Mouse (Mus musculus): ENCODE measurements around the gene Phrf1. TPM values are rescaled to one million over a fixed set of nuclear protein-coding genes. Genes with fewer than 3 reads are reported as not detected.

The Phrf1 gene
- polyA plus RNA-seq, 1 experiment from 2014 or later = 81.0 TPM

- peaks cover 25% of the 10 kb centered on the region for H3K36me3 ChIP-seq (ENCODE audit: control insufficient read depth, insufficient read depth, low read length)
- peak within 1 kb of the TSS; percentile 89 for H3K27ac ChIP-seq (ENCODE audit: low read depth, low read length)
- ATAC-seq (replicated peaks; ENCODE audit: low FRiP score) (peak; percentile 90), DNase-seq (ENCODE audit: low spot score) (peak; percentile 99)
- peak within 1 kb of the TSS; percentile 96 for H3K9ac ChIP-seq (ENCODE audit: low read depth, low read length)
- H3K4me3 ChIP-seq (ENCODE audit: low read depth, low read length) = peak within 1 kb of the TSS; percentile 98
- 0% methylated on average over 38 of the region's 39 CpGs for WGBS
- H3K27me3 ChIP-seq (replicated peaks; ENCODE audit: control insufficient read depth, insufficient read depth, low read length) = no peaks in the 10 kb centered on the region
- H3K9me3 ChIP-seq (ENCODE audit: control insufficient read depth, low read length) = no peaks in the 10 kb centered on the region
- peaks cover 43% of the 10 kb centered on the region for H3K4me1 ChIP-seq (replicated peaks; ENCODE audit: control insufficient read depth, insufficient read depth, low read length)
- H3K4me2 ChIP-seq = peak within 1 kb of the TSS; percentile 97
These were observed 34.6 kb upstream of the Phrf1 start, which contains the start of the genes Hras and Lrrc56 for GRCm38 (mm10) chr7:141193948-141194347. TSS of gene Hras (minus strand) at chr7:141194005. TSS of gene Lrrc56 (plus strand) at chr7:141194157.

DNA sequence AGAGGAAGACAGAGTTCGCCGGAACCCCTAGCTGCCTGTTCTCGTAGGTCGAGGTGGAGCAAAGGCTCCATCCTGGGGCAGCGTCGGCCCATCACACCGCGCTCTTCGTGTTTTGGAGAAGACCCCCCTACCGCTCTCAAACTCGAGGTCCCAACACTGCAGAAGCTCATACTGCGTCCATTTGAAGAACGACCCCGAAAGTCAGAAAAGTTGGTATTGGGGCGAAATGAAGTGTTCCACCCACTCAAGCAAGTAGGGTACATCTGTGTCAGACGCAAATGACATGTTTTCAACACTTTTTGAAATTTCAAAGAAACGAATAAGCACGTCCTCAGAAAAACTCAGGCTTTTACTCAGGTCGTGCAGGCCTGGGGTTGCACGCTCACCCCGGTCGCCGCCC lies 34.2 kb upstream of the Phrf1 start:
- whole genome bisulfite sequencing = under 1% methylated on average over 23 of the region's 23 CpGs
- DNase-seq (ENCODE audit: low spot score) (no peak), ATAC-seq (replicated peaks; ENCODE audit: low FRiP score) (no peak)
- Histone ChIP-seq H3K36me3 (ENCODE audit: control insufficient read depth, insufficient read depth, low read length) (peaks cover 25% of the 10 kb centered on the region), H3K27ac (ENCODE audit: low read depth, low read length) (peak overlapping the region; percentile 89), H3K4me1 (replicated peaks; ENCODE audit: control insufficient read depth, insufficient read depth, low read length) (peaks cover 47% of the 10 kb centered on the region), H3K4me3 (ENCODE audit: low read depth, low read length) (peak overlapping the region; percentile 98), H3K9ac (ENCODE audit: low read depth, low read length) (peak overlapping the region; percentile 96), H3K4me2 (peak overlapping the region; percentile 97), H3K9me3 (ENCODE audit: control insufficient read depth, low read length) (no peaks in the 10 kb centered on the region), H3K27me3 (replicated peaks; ENCODE audit: control insufficient read depth, insufficient read depth, low read length) (no peaks in the 10 kb centered on the region)

DNA sequence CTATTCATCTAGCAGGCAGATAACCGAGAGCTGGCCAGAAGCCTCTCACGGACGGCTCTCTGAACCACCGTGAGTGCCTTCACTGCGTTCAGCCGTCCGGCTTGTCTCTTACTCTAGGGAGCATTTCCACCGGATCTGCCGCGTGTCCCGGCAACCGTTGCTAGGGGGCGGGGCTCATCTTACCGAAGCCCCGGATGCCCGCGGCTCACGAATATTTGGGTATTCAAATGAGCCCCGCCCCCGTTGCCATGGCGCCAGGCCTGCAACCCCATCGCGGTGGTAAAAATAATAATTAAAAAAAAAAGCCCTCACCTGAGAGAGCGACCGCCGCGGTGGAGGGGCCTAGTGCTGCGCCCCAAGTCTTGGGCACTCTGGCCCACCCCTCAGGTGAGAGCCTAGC lies 33.8 kb upstream of the Phrf1 start:
- 2% methylated on average over 28 of the region's 28 CpGs for WGBS
- Histone ChIP-seq H3K4me3 (ENCODE audit: low read depth, low read length) (peak overlapping the region; percentile 98), H3K36me3 (ENCODE audit: control insufficient read depth, insufficient read depth, low read length) (peaks cover 21% of the 10 kb centered on the region), H3K27me3 (replicated peaks; ENCODE audit: control insufficient read depth, insufficient read depth, low read length) (no peaks in the 10 kb centered on the region), H3K4me2 (peak overlapping the region; percentile 97), H3K4me1 (replicated peaks; ENCODE audit: control insufficient read depth, insufficient read depth, low read length) (peaks cover 50% of the 10 kb centered on the region), H3K27ac (ENCODE audit: low read depth, low read length) (peak overlapping the region; percentile 89), H3K9me3 (ENCODE audit: control insufficient read depth, low read length) (no peaks in the 10 kb centered on the region), H3K9ac (ENCODE audit: low read depth, low read length) (peak overlapping the region; percentile 96)
- ATAC-seq (replicated peaks; ENCODE audit: low FRiP score) = peak; percentile 37
- peak; percentile 96 for DNase-seq (ENCODE audit: low spot score)

GRCm38 (mm10) chr7:141195754-141196153 lies 32.8 kb upstream of the Phrf1 start:
- 89% methylated on average over 2 of the region's 2 CpGs for WGBS
- Histone ChIP-seq H3K4me1 (replicated peaks; ENCODE audit: control insufficient read depth, insufficient read depth, low read length) (peaks cover 50% of the 10 kb centered on the region), H3K4me2 (peak overlapping the region; percentile 97), H3K4me3 (ENCODE audit: low read depth, low read length) (peak overlapping the region; percentile 98; the same call in 1 of the 2 replicates), H3K36me3 (ENCODE audit: control insufficient read depth, insufficient read depth, low read length) (peaks cover 13% of the 10 kb centered on the region), H3K9me3 (ENCODE audit: control insufficient read depth, low read length) (no peaks in the 10 kb centered on the region), H3K9ac (ENCODE audit: low read depth, low read length) (peak overlapping the region; percentile 44), H3K27ac (ENCODE audit: low read depth, low read length) (peak overlapping the region; percentile 67), H3K27me3 (replicated peaks; ENCODE audit: control insufficient read depth, insufficient read depth, low read length) (no peaks in the 10 kb centered on the region)
- DNase-seq (ENCODE audit: low spot score) (no peak), ATAC-seq (replicated peaks; ENCODE audit: low FRiP score) (no peak)

- H3K4me3 ChIP-seq (ENCODE audit: low read depth, low read length) = peak overlapping the region; percentile 32
- H3K27me3 ChIP-seq (replicated peaks; ENCODE audit: control insufficient read depth, insufficient read depth, low read length) = no peaks in the 10 kb centered on the region
- H3K27ac ChIP-seq (ENCODE audit: low read depth, low read length) = peak overlapping the region; percentile 76
- peak overlapping the region; percentile 61 for H3K9ac ChIP-seq (ENCODE audit: low read depth, low read length)
- H3K4me2 ChIP-seq = peak overlapping the region; percentile 63
- peaks cover 50% of the 10 kb centered on the region for H3K4me1 ChIP-seq (replicated peaks; ENCODE audit: control insufficient read depth, insufficient read depth, low read length)
- H3K36me3 ChIP-seq (ENCODE audit: control insufficient read depth, insufficient read depth, low read length) = peaks cover 6% of the 10 kb centered on the region
- ATAC-seq (replicated peaks; ENCODE audit: low FRiP score) (peak; percentile 50), DNase-seq (ENCODE audit: low spot score) (no peak)
- H3K9me3 ChIP-seq (ENCODE audit: control insufficient read depth, low read length) = no peaks in the 10 kb centered on the region
- 73% methylated on average over 8 of the region's 8 CpGs for WGBS
These were observed 31.8 kb upstream of the Phrf1 start for GRCm38 (mm10) chr7:141196619-141197282.

GRCm38 (mm10) chr7:141198121-141198520 lies 30.5 kb upstream of the Phrf1 start:
- Histone ChIP-seq H3K4me1 (replicated peaks; ENCODE audit: control insufficient read depth, insufficient read depth, low read length) (peaks cover 40% of the 10 kb centered on the region), H3K9me3 (ENCODE audit: control insufficient read depth, low read length) (no peaks in the 10 kb centered on the region), H3K4me2 (peak overlapping the region; percentile 63), H3K27ac (ENCODE audit: low read depth, low read length) (0 out of 2 replicates have a peak overlapping the region, but pooled peaks have one; percentile 55), H3K27me3 (replicated peaks; ENCODE audit: control insufficient read depth, insufficient read depth, low read length) (no peaks in the 10 kb centered on the region), H3K9ac (ENCODE audit: low read depth, low read length) (no peak overlapping the region; the same call in 1 of the 2 replicates), H3K4me3 (ENCODE audit: low read depth, low read length) (no peak overlapping the region; the same call in 1 of the 2 replicates), H3K36me3 (ENCODE audit: control insufficient read depth, insufficient read depth, low read length) (no peaks in the 10 kb centered on the region)
- ATAC-seq (replicated peaks; ENCODE audit: low FRiP score) (no peak), DNase-seq (ENCODE audit: low spot score) (no peak)
- WGBS = 88% methylated on average over 4 of the region's 4 CpGs

GRCm38 (mm10) chr7:141204546-141204945 lies 24.0 kb upstream of the Phrf1 start:
- 0 out of 2 replicates have a peak overlapping the region, but pooled peaks have one; percentile 0 for H3K9ac ChIP-seq (ENCODE audit: low read depth, low read length)
- H3K9me3 ChIP-seq (ENCODE audit: control insufficient read depth, low read length) = no peaks in the 10 kb centered on the region
- 61% methylated on average over 3 of the region's 3 CpGs for WGBS
- DNase-seq (ENCODE audit: low spot score) (no peak), ATAC-seq (replicated peaks; ENCODE audit: low FRiP score) (no peak)
- H3K36me3 ChIP-seq (ENCODE audit: control insufficient read depth, insufficient read depth, low read length) = no peaks in the 10 kb centered on the region
- H3K4me2 ChIP-seq = no peak overlapping the region
- H3K4me3 ChIP-seq (ENCODE audit: low read depth, low read length) = no peak overlapping the region
- no peaks in the 10 kb centered on the region for H3K27me3 ChIP-seq (replicated peaks; ENCODE audit: control insufficient read depth, insufficient read depth, low read length)
- peaks cover 30% of the 10 kb centered on the region for H3K4me1 ChIP-seq (replicated peaks; ENCODE audit: control insufficient read depth, insufficient read depth, low read length)
- 0 out of 2 replicates have a peak overlapping the region, but pooled peaks have one; percentile 5 for H3K27ac ChIP-seq (ENCODE audit: low read depth, low read length)

- DNase-seq (ENCODE audit: low spot score) (no peak), ATAC-seq (replicated peaks; ENCODE audit: low FRiP score) (no peak)
- Histone ChIP-seq H3K4me2 (no peak overlapping the region), H3K4me1 (replicated peaks; ENCODE audit: control insufficient read depth, insufficient read depth, low read length) (peaks cover 38% of the 10 kb centered on the region), H3K27ac (ENCODE audit: low read depth, low read length) (no peak overlapping the region), H3K9ac (ENCODE audit: low read depth, low read length) (no peak overlapping the region), H3K9me3 (ENCODE audit: control insufficient read depth, low read length) (no peaks in the 10 kb centered on the region), H3K27me3 (replicated peaks; ENCODE audit: control insufficient read depth, insufficient read depth, low read length) (no peaks in the 10 kb centered on the region), H3K4me3 (ENCODE audit: low read depth, low read length) (no peak overlapping the region), H3K36me3 (ENCODE audit: control insufficient read depth, insufficient read depth, low read length) (no peaks in the 10 kb centered on the region)
- 90% methylated on average over 5 of the region's 5 CpGs for WGBS
These were observed 23.1 kb upstream of the Phrf1 start for GRCm38 (mm10) chr7:141205504-141205903.

Data from liver, embryonic 11.5 days (tissue).